Mouse (Mus musculus): ENCODE data around the gene Xrcc1.

DNA sequence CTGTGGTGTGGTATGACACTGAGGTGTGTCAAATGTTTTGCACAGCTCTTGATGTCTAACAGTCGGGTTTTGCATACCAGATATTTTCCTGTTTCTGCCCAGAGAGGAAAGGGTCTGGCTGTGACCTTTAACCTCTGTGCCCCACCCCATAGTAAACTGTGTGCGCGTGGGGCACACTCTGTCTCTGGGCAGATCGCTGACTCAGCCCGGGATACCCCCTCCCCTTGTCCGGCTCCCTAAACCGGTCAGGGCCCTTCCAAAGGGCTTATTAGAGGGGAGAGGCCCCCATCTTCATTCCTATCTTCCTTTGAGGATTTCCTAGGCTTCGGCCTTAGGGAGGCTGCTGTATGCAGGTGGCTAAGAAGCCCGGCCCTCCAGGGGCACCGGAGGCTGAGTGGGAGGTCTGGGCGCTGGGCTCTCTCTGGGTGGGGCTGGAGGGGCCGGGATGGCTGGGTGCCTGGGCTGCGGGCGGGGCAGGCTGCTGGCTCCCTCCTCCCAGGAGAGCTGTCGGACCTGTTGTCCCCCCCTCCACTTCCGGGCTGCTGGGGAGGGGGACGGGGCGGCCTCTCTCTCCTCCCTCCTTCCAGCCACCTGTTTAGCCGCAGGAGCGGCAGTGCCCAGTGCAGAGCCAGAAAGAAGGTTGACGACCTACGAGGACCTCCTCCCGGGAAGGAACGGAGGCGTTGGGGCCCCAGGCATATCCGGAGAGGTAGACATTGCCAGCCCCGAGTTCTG, 64.2 kb downstream of the Xrcc1 start, which contains the start of gene Phldb3:
- no peak for TF ChIP-seq CTCF (IDR thresholded peaks at IDR 0.05)
- TF ChIP-seq EP300 (IDR thresholded peaks at IDR 0.05), result no peak
